Mouse (Mus musculus) embryonic fibroblast, embryonic 13.5 days (primary cell): Measurements from ENCODE around the gene Itga9. TPM values are rescaled to one million over a fixed set of nuclear protein-coding genes. Genes with fewer than 3 reads are reported as not detected.

Experiments
- H3K27ac ChIP-seq: 2 replicates; pipeline ENCODE4 v1.5.1; 2012; ENCODE audit warnings: low read length, control low read depth, inconsistent platforms; ENCODE audit not compliant: insufficient read depth
- H3K4me1 ChIP-seq: 2 replicates; pipeline ENCODE4 v1.6.1; 2011; ENCODE audit warnings: low read length; ENCODE audit not compliant: control insufficient read depth, insufficient read depth
- H3K4me3 ChIP-seq: 2 replicates; pipeline ENCODE4 v1.5.1; 2011; ENCODE audit warnings: mild to moderate bottlenecking, control low read depth, low read length; ENCODE audit not compliant: insufficient read depth
- CTCF ChIP-seq: IDR thresholded peaks from 2 replicates; pipeline ENCODE4 v1.5.1; 2011; ENCODE audit warnings: mild to moderate bottlenecking, control low read depth, low read length, moderate library complexity, borderline replicate concordance; ENCODE audit not compliant: insufficient read depth
- POLR2A ChIP-seq: IDR thresholded peaks from 2 replicates; pipeline ENCODE4 v1.6.1; 2011; ENCODE audit warnings: low read depth, mild to moderate bottlenecking, control low read depth, low read length, moderate library complexity
- polyA plus RNA-seq: library from polyadenylated mRNA; stranded (reverse); fragments of >200 nt; gene quantifications from 2 replicates; pipeline ENCODE4 v1.2.4, GENCODE M21; 2011; ENCODE audit warnings: low read depth; ENCODE audit not compliant: missing spikeins, insufficient read length

Gene Itga9
- polyA plus RNA-seq, 1 experiment: 22.9 TPM

DNA sequence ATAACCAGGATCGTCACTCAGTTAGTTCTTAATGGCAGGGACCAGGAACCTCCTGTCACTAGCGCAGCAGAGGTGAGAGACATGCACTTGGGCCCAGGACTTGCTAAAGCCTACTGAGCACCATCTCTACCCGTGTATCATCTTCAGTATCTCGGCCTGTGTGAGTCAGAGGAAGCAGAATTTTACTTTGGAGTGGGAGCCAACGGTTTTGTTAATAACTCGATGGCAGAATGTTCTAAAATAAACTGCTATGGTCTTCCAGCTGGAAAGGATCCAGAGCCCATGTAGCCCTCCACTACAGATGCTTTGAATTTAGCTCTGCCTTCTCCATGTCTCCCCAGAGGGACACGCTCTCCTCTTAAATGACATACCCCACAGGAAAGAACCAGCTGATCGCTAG, 75.7 kb downstream of the Itga9 start:
- no peaks in the 10 kb centered on the region for H3K4me1 ChIP-seq
- no peak overlapping the region for H3K27ac ChIP-seq
- no peak overlapping the region for H3K4me3 ChIP-seq
- no peak for TF ChIP-seq CTCF
- no peak for TF ChIP-seq POLR2A

DNA sequence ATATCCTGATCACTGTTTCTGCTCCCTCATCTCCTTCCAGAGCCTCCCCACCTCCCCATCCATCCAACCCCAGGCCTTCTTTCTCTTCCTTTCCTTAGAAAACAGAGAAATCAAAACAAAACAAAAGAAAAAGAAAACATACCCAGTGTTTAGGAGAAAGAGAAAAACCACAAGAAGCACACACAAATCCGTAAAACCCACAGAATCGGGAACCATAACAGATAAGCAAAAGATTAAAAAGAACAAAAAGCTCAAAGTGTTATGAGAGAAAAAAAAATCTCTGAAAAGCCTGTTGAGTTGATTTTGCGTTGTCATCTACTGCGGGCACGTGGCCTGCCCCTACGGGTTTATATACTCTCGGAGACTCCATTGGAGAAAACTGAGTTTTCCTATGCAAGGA, 77.0 kb downstream of the Itga9 start:
- Histone ChIP-seq H3K4me3 (no peak overlapping the region), H3K4me1 (no peaks in the 10 kb centered on the region), H3K27ac (no peak overlapping the region)
- TF ChIP-seq POLR2A: no peak
- no peak for TF ChIP-seq CTCF

DNA sequence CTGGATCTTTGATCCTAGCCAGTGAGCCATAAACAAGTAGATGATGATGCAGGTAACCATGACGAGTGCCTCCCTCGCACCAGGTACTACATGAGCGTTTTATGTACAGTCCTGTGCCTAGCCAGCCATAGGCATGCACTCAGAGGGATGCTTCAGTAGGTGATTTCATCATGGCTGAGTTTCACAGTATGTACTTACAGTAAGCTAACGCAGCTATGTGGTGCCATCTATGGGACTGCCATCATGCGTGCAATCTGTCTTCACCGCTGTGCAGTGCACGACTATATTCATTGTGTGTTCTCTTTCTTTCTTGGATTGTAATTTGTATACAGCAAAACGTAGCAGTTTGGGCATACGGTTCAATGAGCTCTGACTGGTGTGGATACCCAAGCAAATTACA, 77.9 kb downstream of the Itga9 start:
- H3K4me1 ChIP-seq: peaks cover 3% of the 10 kb centered on the region; the same call in 1 of the 2 replicates
- TF ChIP-seq POLR2A: no peak
- peak; percentile 38; the same call in 1 of the 2 replicates for TF ChIP-seq CTCF
- H3K27ac ChIP-seq: no peak overlapping the region
- H3K4me3 ChIP-seq: no peak overlapping the region

DNA sequence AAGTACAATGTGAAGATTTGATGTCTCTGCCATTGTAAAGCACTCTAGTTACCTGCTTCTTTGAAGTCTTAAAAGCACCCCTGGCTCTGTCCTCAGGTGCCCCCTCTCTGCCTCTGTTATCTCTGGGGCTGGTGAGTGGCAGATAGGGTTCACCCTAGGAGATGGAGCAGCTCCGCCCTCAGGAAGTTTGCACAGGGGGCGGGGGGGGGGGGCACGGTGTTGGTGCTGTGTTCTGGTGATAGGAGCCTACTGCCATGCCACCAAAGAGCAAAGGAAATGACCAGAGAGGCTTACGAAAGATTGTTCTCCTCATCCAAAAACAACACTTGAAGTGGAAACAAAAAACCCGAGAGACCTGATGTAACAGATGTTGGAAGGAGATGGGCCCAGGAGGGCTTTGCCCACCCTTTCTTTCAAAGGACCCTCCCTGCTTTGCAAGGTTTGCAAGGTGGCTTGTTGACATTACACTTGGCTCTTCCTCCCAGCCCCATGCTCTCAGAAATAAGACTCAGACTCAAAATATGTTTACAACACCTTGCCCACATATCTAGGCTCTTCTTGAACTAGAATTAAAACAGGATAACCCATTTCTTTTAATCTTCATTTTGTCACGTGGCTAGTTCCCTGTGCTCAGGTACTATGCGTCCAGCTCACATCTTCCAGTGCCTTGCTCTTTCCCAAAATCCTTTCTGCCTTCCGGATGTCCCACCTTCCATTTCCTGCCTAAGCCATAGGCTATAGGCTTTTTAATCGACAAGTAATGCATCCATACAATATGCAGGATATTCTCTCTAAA, 79.9 kb downstream of the Itga9 start:
- peaks cover 4% of the 10 kb centered on the region; the same call in 1 of the 2 replicates for H3K4me1 ChIP-seq
- TF ChIP-seq POLR2A: no peak
- no peak for TF ChIP-seq CTCF
- no peak overlapping the region for H3K4me3 ChIP-seq
- no peak overlapping the region for H3K27ac ChIP-seq

DNA sequence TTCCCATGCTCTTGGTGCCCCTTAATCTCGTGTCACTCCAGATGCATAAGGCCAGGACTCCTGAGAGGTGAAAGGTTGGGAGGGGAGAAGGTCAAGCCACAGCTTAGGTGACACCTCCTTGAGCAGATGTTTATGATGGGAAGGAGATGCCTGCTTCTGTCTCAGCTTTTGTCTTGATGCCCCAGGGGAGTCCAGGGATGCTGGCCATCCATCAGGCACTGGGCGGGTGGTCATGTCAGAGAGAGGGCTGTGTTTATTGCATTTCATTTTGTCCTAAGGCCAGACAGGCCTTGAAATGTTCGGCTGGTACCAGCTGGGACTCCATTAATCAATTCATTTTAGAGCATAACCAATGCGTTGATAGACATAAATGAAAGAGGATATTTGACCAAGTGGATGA, 81.8 kb downstream of the Itga9 start:
- peaks cover 4% of the 10 kb centered on the region; the same call in 1 of the 2 replicates for H3K4me1 ChIP-seq

DNA sequence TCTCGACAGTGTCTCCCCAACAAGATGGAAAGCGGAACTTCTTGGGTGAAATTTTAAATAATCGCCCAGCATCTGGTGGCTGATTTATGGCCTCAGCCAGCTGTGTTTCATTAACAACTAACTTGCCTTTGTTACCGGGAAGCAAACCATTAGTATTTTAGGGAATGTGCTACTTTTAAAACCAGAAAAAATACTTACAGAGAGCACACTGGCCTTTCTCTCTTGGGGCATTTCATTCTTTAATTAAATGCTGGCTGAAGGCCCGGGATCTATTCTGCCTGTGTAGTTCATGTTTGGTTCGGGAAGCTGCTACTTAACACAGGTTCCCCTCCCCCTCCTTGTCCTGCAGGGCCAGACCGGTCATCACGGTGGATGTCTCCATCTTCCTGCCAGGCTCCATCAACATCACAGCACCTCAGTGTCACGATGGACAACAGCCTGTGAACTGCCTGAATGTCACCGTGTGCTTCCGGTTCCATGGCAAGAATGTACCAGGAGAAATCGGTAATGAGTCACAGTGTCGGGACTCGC, 82.5 kb downstream of the Itga9 start:
- Histone ChIP-seq H3K4me3 (no peak overlapping the region), H3K27ac (peak overlapping the region; percentile 29; the same call in 1 of the 2 replicates), H3K4me1 (peaks cover 4% of the 10 kb centered on the region; the same call in 1 of the 2 replicates)
- TF ChIP-seq POLR2A (no peak), CTCF (no peak)

More for the DNA sequence above, 81.8 kb downstream of the Itga9 start:
- no peak overlapping the region for H3K4me3 ChIP-seq
- no peak overlapping the region for H3K27ac ChIP-seq
- no peak for TF ChIP-seq CTCF
- no peak for TF ChIP-seq POLR2A

DNA sequence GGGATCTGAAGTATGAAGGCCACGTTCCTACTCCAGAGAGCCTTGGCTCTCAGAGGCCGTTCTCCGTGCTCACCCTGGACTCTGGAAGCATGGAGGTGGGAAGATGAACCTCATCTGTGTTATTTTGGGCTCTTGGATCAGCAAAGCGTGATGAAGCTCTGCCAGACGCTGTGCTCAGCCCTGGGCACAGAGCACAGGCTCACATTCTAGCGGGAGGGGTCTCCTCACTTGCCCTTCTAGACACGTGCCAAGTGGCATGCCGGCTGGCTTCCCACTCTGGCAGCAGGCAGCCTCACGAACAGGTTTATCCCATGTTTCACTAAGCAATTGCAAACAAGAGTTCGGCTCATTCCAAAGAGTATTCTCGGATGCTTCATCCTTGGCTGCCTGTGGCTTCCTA, 86.8 kb downstream of the Itga9 start:
- TF ChIP-seq CTCF (no peak), POLR2A (no peak)
- H3K4me1 ChIP-seq: peaks cover 4% of the 10 kb centered on the region; the same call in 1 of the 2 replicates

DNA sequence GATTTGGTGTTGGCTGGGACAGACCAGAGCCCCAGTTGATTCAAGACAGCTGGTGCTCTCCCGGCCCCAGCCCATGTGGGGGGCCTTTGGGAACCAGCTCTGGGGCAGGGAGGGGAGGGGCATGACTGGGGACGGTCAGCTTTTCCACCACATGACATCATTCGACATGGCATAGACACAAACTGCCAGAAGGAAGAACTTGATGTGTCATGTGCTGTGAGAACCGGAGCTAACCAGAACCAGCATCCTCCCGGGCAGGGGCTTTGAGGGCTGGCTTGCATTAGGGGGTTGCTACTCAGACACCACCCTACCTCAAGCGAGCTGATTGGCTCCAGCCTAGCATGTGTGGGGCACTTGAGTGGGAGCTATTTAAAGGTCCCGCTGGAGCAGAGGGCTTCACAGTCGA, 87.9 kb downstream of the Itga9 start:
- TF ChIP-seq CTCF (no peak), POLR2A (no peak)
- Histone ChIP-seq H3K27ac (no peak overlapping the region), H3K4me1 (no peaks in the 10 kb centered on the region), H3K4me3 (no peak overlapping the region)

More for the DNA sequence above, 86.8 kb downstream of the Itga9 start:
- H3K4me3 ChIP-seq: no peak overlapping the region
- no peak overlapping the region for H3K27ac ChIP-seq

DNA sequence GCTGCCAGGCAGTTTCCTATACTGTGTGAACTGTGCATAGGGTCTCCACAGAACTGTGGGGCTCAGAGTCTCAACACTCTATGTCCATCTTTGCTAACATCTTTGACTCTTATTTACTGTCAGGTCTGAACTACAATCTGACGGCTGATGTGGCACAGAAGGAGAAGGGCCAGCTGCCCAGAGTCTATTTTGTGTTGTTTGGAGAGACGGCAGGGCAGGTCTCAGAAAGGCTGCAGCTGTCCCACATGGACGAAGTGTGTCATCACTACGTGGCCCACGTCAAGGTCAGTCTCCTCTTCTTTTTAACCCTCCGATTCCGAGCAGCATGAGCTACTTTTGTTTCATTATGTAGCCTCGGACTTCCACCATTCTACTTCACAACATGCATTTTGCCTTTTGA, 91.7 kb downstream of the Itga9 start:
- TF ChIP-seq CTCF: no peak
- TF ChIP-seq POLR2A: no peak
- no peak overlapping the region for H3K4me3 ChIP-seq
- H3K27ac ChIP-seq: no peak overlapping the region
- no peaks in the 10 kb centered on the region for H3K4me1 ChIP-seq

DNA sequence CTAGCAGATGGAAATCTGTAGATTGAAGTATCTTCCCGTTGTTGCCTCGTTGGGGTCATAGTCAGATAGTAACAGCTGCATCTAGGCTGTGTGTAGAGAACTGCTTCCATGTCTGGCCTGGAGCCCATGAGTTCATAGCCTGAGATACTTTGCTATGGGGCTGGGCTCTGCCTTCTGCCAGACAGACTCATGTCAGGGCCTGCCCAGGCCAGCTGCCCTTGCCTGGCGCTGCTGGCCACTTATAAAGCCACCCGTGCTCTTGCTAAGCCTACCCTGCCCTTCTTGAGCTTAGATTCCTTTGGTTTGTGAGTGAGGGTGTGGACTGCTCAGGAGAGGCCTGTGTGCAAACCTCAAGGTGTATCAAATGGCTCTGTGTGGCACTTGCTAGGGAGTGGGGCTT, 93.2 kb downstream of the Itga9 start:
- Histone ChIP-seq H3K4me3 (no peak overlapping the region), H3K27ac (no peak overlapping the region), H3K4me1 (no peaks in the 10 kb centered on the region)
- TF ChIP-seq CTCF: no peak
- no peak for TF ChIP-seq POLR2A
